Mouse (Mus musculus) adrenal gland, postnatal 25 days (tissue): Measurements from ENCODE around the gene Rnaseh2c. TPM values are rescaled to one million over a fixed set of nuclear protein-coding genes. Genes with fewer than 3 reads are reported as not detected.

ENCODE experiments used
- DNase-seq: peaks from one replicate; pipeline ENCODE4 v3.0.0; 2021; ENCODE audit warnings: mixed read lengths
- long read RNA-seq: library from polyadenylated mRNA; stranded (forward); transcript quantifications from one replicate; pipeline ENCODE4 v2.0.0, GENCODE M21; 2021
- total RNA-seq: library from RNA; stranded (reverse); gene quantifications from 2 replicates; pipeline ENCODE4 v1.2.3, GENCODE M21; 2021

Gene Rnaseh2c
- 97.8 and 144 TPM in 2 replicates for total RNA-seq
- long read RNA-seq, transcript Rnaseh2c-201 (4 exons, 1,126 nt): major isoform, 31 of 45 reads
- long read RNA-seq, partial matches to known transcripts: 1 of 45 reads
- long read RNA-seq, other reads (novel, unspliced or antisense): 12 of 45 reads

- DNase-seq: peak; percentile 74
These were observed at the start of gene Rnaseh2c for GRCm38 (mm10) chr19:5601752-5602541. Rnaseh2c (plus strand) TSS chr19:5601873.

GRCm38 (mm10) chr19:5553802-5554201, 47.9 kb upstream of the Rnaseh2c start:
- no peak for DNase-seq

GRCm38 (mm10) chr19:5554212-5554611, 47.5 kb upstream of the Rnaseh2c start:
- no peak for DNase-seq

GRCm38 (mm10) chr19:5558169-5558568, 43.5 kb upstream of the Rnaseh2c start:
- DNase-seq: no peak

GRCm38 (mm10) chr19:5558770-5559169, 42.9 kb upstream of the Rnaseh2c start:
- DNase-seq: no peak

- no peak for DNase-seq
These were observed 42.4 kb upstream of the Rnaseh2c start for GRCm38 (mm10) chr19:5559229-5559628.

GRCm38 (mm10) chr19:5559631-5560456, 41.8 kb upstream of the Rnaseh2c start:
- DNase-seq: no peak

GRCm38 (mm10) chr19:5560457-5561041, 41.1 kb upstream of the Rnaseh2c start, which contains the start of gene Ovol1:
Ovol1 (minus strand) TSS chr19:5560646.
- DNase-seq: no peak

- DNase-seq: no peak
These were observed 40.4 kb upstream of the Rnaseh2c start for GRCm38 (mm10) chr19:5561252-5561790.

GRCm38 (mm10) chr19:5561886-5562285, 39.8 kb upstream of the Rnaseh2c start:
- DNase-seq: no peak

GRCm38 (mm10) chr19:5562776-5563175, 38.9 kb upstream of the Rnaseh2c start:
- DNase-seq: no peak

- DNase-seq: no peak
These were observed 35.4 kb upstream of the Rnaseh2c start for GRCm38 (mm10) chr19:5566316-5566715.

GRCm38 (mm10) chr19:5567180-5567533, 34.5 kb upstream of the Rnaseh2c start:
- no peak for DNase-seq

- peak; percentile 91 for DNase-seq
These were observed 33.9 kb upstream of the Rnaseh2c start, which contains the start of gene Ap5b1 for GRCm38 (mm10) chr19:5567534-5568469. Ap5b1 (plus strand) TSS chr19:5568025.

GRCm38 (mm10) chr19:5568470-5569140, 33.1 kb upstream of the Rnaseh2c start:
- DNase-seq: peak; percentile 74

- DNase-seq: no peak
These were observed 32.2 kb upstream of the Rnaseh2c start for GRCm38 (mm10) chr19:5569521-5569920.

- DNase-seq: no peak
These were observed 31.1 kb upstream of the Rnaseh2c start for GRCm38 (mm10) chr19:5570353-5571246.

- peak; percentile 16 for DNase-seq
These were observed 29.8 kb upstream of the Rnaseh2c start for GRCm38 (mm10) chr19:5571831-5572230.
